Mouse (Mus musculus) hindlimb bud, embryonic 11.5 days (tissue): ENCODE measurements at regions not wholly inside any gene's neighbourhood (a gene's known extent, or its start where the extent isn't known, plus 50 kb on each side); places are given as distances from the start of the nearest gene placed in this dataset.
A peak's percentile ranks its signal among the peaks of the same experiment; 100 is the strongest.

Source experiments
- DNase-seq: peaks from one replicate; pipeline ENCODE4 v3.0.0-alpha.2; 2012; ENCODE audit warnings: low read depth, low spot score; ENCODE audit errors: extremely low spot score

DNA sequence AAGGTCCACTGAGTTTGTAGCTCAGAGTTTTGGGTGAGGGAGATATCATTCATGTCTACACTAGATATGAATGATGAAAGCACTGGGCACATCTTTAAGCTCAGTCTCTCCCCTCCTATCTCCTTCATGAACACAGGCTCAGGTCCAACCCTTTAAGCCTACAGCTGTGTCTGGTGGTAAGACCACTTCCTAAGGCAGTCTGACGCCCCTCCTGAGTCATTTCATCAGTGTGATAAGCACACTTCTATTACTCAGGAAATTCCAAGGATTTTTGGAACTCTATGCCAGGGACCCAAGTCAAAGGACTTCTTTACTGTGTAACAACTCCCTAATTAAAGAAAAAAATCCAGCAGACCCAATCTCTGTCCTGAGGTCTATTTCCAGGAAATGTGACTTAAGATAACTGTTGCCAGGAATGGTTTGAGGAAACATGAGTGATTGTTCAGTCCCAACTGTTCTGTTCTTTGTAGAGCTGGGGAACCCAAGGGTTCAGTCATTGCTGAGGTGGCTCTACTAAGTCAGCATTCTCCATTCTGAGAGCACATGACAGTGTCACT lies 391.1 kb upstream of the Gm10131 start:
- DNase-seq, result no peak

DNA sequence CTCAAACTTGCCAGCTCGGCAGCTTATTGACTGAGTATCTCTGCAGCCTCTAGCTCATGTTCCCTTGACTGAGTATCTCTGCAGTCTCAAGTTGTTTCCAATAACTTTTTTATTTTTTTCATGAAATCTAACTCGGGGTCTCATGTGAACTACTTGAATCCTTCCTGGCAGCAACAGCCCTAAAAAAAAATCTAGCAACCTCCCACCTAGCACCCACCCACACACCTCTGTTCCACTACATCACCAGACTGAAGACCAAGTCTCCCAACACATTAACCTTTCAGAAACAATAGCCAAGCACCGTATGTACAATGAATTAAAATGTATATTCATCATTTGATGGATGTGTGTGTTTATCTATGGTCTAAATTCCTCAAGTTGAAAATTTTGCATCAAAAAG lies 387.7 kb upstream of the Gm10131 start:
- no peak for DNase-seq

DNA sequence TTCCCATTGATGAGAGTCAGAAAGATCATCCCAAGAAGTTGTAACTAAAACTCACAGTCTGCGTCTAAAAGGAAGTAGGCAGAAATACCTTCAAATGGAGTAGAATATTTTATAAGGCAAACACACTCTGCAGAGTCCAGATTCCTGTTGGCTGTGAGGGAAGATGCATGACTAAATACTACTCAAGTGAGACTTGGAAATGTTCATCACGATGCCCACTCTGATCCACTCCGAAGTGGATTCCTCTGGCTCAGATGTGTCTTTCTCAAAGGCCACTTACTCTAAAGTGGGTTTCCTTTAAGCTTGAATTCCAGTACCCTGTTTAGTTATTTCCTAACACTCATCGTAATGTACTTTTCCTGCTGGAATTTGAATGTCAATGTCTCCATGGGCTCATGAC lies 385.2 kb upstream of the Gm10131 start:
- DNase-seq, result no peak

DNA sequence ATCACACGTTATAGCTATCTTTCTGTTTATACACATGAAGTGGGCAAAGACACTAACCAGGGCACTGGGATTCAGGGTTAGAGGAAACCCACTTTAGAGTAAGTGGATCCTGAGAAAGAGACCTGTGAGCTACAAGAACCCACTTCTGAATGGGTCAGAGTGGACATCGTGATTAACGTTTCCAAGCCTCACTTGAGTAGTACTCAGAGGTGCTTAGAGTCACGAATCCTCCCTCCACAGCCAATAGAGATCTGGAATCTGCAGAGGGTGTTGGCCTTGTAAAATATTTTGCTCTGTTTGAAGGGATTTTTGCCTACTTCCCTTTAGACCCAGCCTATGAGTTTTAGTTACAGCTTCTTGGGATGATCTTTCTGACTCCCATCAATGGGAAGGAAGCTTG lies 384.4 kb upstream of the Gm10131 start:
- no peak for DNase-seq

DNA sequence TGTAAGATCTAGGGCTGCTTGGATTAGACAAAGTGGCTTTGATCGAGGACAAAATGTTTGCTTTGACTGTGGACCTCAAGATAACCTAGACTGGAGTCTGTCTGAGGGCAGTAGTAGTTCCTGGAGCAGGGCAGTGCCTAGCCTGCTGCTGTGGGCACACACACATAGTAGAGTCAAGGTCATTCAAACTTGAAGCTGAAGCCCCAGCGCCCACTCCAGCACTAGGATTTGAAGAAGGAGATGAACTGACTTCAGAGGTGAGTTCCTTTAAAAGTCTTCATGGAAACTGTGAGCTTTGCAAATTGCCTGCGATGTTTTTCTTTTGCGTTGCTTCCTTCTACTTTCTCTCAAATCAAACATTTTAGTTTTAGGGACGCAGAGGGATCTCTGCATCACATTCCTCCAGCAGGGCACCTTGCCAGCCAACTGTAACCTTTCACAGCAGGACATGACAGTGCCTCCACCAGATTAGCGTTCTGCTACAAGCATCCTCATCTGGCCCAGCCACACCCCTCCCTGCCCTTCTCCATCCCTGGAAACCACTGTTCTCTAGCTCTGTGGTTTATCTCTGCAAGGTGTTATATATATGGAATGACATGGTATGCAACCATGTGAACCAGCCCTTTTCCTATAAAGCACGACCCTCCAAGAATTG lies 377.3 kb upstream of the Gm10131 start:
- no peak for DNase-seq

DNA sequence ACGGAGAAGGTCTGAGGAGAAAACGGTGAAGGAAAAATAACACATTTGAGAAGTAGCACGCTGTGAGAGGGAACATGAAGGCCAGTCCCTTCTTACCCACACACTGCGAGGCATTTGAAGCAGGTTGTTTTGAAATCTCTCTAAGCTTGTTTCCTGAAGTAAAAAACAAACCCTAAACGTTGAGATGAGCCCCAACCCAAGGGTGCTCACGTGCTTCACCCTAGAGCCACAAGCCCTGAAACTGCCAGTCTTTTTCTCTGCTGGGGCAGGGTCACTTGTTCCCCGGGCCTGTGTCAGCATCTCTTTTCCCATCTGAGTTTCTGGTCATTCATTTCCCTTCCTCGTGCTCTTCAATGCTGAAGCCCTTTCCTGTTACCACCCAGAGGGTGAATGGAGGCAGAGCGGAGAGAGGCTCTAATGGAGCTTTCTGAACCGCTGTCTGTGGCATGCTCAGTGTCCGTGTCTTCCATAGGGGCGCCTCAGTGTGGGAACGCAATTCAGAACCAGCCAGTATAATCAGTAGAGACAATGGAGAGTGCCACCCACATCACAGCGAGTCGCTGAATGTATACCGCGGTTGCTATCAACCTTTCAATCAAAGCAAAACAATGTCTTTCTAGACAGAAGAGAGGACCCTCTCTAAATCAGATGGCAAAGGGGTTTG lies 375.0 kb upstream of the Gm10131 start:
- no peak for DNase-seq

DNA sequence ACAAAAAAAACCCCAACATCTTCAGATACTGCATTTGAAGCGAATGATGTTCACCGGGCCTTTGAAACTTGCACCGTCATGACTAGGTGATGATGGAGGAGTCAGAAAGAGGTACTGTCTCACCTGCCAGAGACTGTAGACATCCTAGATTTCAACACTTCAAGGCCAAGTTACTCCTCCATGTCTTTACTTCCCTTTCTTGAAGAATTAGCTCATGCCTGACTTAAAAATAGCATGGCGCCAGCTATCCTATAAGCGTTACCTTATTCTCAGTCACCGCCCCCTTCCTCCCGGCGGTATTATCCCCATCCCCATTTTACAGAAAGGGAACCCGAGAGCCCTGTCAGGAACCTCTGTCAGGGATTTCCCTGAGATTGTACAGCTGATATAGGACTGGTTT lies 374.4 kb upstream of the Gm10131 start:
- DNase-seq, result no peak

DNA sequence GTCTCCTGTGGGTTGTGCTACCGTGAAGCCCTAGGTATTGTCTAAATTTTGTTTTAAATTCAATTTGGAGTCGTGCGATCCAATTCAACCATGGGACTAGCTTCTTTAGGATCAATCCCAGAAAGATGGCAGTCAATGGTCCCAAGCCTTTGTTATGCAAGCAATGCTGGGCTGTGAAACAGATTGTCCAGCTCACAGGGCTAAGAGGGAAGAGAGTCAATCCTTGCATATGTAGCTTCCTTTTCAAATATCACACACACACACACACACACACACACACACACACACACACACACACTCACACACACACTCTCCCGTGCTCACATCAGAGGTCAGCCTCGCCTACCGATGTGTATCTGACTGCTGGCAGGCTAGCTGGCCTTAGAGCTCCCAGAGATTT lies 373.8 kb upstream of the Gm10131 start:
- no peak for DNase-seq

DNA sequence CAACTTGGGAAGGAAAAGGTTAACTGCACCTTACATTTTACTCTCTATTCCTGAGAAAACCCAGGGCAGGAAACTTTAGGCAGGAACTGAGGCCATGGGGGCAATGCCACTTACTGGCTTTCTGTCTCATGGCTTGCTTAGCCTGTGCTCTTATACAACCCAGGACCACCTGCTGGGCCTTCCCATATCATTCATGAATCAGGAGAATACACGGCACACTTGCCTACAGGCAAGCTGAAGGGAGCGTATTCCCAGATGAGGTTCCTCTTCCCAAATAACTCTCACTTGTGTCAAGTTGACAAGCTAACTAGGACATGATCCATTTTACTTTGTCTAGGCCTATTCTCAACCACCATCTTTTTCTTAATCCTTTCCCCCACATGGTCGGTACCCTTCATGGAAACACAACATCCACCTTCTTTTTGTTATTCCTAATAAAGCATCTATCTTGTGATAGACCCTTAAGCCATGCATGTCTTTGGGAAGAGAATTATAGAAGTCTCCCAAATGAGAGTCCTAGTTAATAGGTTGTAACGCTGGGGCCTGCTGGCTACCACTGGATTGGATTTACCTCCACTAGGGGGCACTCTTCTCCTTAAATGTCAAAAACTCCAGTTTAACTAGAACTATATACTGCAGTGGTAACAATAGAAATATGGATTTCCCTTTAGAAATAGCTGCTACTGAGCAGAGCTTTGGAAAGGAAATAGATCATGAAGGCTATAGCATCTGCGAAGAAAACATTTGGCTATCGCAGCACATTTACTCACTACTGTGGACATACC lies 373.2 kb upstream of the Gm10131 start:
- DNase-seq, result peak; percentile 53

DNA sequence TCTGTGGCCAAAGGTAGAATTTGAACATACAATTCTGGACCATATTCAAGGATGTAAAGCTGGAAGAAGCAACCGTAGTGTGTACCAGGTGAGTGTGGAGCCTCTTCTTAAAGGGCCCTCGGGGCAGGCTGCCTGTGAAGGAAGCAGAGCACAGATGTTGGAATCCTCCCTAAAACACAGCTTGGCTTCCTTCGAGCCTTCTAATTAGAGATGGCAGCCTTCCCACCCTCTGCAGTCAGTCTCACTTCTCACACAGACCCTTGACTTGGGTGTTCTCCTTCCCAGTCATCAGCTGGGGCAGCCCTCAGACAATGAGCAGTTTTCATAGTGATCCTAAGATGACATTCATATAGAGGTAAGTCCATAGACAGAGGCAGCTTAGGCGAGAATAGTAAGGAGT lies 371.7 kb upstream of the Gm10131 start:
- DNase-seq, result no peak

DNA sequence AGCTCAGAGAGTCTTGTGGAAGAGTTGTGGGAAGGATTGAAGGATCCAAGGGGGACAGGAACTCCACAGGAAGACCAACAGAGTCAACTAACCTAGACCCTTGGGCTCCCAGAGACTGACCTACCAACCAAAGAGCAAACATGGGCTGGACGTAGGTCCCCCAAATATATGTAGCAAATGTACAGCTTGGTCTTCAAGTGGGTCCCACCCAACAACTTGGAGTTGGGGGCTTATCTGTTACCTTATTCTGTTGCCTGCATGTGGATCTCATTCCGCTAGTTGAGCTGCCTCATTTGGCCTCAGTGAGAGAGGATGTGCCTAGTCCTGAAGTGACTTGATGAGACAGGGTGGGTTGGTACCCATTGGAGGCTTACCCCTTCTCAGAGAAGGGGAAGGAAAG lies 371.1 kb upstream of the Gm10131 start:
- no peak for DNase-seq

DNA sequence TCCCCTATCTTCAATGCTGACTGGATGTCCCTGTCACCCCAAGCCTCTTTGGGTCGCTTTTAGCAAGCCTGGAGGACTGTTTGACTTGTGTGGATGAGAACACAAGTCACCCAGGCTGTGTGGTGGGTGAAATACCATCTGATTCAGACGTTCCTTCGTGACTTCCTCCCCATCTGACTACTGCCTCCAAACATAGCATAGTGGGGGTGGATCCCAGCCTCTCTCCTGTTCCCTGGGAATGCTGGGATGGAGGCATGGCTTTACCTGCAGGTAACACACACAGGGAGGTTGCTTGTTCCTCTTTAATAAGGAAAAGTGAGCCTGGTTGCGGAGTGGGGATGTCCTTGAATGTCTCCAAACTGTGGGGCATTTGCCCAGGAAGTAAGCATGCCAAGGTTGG lies 369.0 kb upstream of the Gm10131 start:
- DNase-seq, result no peak

DNA sequence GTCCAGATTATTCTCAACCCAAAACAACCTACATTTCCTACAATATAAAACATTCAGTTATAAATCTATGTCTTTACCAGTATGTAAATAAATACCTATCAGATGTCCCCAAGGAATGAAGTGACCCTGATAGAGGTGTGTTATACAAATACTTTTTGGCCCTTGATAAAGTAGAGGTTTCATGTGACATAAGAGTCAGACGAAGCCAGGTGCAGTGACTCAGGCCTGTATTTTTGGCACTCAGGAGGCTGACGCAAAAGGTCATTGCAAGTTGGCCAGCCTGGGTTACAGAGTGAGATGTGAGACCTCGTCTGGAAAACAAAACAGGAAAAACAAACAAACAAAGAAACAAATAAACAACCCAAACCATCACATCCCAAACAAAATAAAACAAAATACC lies 367.4 kb upstream of the Gm10131 start:
- DNase-seq, result no peak

DNA sequence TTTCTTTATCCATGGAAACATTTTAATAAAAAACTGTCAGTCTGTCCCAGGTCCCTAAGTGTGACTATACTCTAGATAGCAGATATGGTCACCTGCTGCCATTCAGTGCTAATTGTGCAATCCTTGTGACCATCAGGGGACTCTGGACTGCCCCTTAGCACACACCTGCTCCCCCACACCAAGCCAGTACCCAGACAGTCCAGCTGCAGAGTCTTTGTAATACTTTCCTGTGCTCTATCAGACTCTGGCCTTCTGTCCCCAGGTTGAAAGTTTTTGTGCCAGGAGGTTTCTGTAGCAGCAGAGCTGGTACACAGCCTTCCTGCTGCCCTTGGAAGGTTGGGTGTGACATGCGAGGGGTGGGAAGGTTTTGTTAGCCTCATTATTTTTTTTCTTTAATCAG lies 366.9 kb upstream of the Gm10131 start:
- no peak for DNase-seq

DNA sequence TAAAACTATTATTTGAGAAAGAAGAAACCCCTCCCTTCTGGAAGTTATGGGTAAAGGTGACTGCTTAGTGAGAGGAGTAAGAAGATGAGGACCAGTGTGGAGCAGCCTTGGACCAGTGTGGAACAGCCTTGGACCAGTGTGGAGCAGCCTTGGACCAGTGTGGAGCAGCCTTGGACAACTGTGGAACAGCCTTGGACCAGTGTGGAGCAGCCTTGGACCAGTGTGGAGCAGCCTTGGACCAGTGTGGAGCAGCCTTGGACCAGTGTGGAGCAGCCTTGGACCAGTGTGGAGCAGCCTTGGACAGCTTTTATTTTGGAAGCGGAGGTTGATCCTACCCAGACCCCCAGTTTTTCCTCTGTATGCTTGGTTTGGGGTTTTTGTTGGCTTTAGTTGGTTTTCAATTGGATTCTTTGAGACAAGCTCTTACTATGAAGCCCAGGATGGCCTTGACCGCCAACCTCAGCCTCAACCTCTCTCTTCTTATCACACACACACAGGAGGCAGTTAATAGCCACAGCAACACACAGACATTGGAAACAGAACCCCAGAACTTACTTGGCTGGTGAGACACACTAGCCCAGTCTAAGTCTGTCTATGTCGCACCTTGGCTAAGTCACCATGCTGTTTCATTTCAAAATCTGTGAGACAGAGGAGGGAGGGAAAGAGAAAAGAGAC lies 364.7 kb upstream of the Gm10131 start:
- DNase-seq, result no peak

DNA sequence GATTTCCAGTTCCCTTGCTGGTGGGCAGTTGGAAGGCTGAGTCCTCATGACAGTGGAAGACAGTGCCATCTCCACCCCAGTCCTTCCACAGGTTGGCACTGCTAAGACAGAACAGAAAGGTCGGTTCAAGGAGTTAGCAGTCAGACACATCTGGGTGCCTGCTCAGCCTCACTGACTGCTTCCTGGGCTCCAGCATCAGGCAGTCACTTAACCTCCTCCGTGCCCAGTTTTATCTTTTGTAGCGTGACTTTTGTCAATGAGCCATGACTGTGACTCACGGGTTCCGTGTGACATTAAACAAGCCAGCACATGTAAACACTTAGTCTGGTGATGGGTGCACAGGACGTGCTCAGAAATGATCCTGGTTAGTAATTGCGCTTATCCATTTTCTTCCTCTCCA lies 363.1 kb upstream of the Gm10131 start:
- DNase-seq, result no peak

DNA sequence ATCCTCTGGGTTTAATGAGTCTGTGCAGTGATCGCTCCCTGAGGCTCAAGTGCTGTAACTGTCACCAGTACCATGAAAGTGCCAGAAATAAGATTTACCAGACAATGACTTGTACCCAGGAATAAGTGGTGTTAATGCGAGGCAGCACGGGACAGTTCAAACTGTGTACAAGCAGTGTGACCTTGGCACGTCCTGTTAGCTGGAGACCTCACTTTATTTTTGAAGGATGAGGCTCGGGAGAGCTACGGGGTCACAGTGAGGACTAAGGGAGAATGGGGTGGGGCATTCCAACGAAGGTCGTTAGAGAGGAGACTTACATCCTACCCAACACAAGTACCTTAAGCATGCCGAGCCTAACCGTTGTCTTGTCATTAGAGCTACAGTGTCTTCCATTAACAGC lies 362.2 kb upstream of the Gm10131 start:
- DNase-seq, result no peak

DNA sequence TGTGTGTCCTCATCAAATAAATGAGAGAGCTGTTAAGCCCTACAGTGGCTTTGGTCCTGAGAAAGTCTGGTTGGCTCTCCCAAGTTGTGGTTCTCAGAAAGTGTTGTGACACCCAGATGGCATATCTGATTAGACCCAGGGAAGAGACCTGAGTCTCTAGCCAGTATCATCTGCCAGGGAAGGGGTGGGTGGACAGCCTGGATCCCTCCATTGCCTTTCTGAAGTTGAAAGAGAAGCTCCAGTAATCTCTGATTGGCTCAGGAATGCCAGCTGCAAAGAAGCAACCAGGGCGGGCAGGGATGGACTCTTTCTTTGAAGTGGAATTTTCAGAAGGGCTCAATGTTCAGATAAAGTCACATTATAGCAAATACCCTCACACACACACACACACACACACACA lies 361.8 kb upstream of the Gm10131 start:
- DNase-seq, result no peak

DNA sequence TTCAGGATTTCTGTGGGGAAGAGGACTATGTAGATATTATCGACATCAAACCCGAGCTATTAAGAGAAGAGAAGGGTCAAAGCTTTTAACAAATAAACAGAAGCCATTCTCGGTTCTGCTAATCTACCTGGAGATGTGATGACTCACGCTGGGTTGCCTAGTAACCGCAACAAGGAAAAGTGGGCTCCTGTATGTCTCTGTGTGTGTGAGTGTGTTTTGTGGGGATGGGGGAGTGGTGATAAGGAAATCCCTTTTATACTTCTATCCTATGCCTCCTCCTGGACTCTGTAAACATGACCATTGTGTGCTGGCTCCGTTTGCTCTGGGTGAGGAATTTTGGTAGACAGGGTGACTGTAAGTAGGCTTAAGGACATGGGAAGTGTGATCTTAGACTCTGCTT lies 361.3 kb upstream of the Gm10131 start:
- DNase-seq, result no peak

DNA sequence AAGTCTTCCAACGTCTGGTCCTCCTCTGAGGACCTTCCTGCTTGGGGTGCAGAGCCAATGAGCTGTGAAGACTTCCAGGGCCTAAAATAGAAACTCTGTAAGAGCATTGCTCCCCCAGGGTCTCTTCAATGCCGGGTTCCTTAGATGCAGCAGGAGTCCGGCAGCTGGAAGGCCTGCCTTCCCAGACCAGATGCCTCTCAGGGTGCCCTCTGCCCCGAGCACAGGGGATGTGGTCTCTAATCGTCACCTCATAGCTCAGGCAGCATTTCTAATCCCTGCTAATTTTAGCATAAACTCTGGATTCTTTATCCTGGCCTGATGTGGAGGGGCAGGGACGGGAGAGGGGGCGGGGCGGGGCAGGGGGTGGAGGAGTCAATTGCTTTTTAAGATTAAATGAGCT lies 360.9 kb upstream of the Gm10131 start:
- DNase-seq, result no peak

DNA sequence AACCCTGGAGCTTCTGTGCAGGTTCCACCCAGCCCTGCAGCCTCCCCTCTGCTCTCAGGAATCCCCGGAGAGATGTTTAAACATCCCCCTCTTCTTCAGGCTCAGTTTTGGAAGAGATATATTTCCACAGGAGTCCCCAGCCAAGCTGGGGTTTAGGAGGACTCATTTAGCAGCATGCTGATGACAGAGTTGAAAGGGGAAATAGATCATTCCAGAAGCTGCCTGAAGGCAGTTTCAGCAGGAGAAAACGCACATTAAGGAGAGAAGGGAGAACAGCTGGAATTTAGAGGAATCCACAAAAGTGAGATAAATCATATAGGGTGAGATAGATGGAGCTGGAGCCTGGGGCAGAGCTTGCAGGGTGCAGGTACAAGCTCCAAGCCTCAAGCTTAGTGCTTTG lies 357.6 kb upstream of the Gm10131 start:
- DNase-seq, result no peak
